Mouse (Mus musculus) forebrain, embryonic 12.5 days (tissue): ENCODE data around the gene Shh. TPM values are rescaled to one million over a fixed set of nuclear protein-coding genes. Genes with fewer than 3 reads are reported as not detected.

Experiments used
- ATAC-seq: fragments of 200-750 bp; cut with Nextera tagmentation; 2 replicates; pipeline ENCODE4 v1.8.0; 2017; ENCODE audit warnings: moderate TSS enrichment; ENCODE audit not compliant: low FRiP score
- H3K27ac ChIP-seq: fragments of 300-500 bp; sonication (generic); 2 replicates; pipeline ENCODE4 v1.5.1; 2016; ENCODE audit warnings: mild to moderate bottlenecking
- H3K27me3 ChIP-seq: fragments of 300-500 bp; sonication (generic); 2 replicates; pipeline ENCODE4 v1.6.1; 2016; ENCODE audit warnings: mild to moderate bottlenecking
- H3K36me3 ChIP-seq: fragments of 300-500 bp; sonication (generic); replicated peaks from 2 replicates; pipeline ENCODE4 v1.6.1; 2016; ENCODE audit warnings: mild to moderate bottlenecking
- H3K4me1 ChIP-seq: fragments of 300-500 bp; sonication (generic); 2 replicates; pipeline ENCODE4 v1.6.1; 2016
- H3K4me2 ChIP-seq: fragments of 300-500 bp; sonication (generic); 2 replicates; pipeline ENCODE4 v1.6.1; 2016; ENCODE audit warnings: mild to moderate bottlenecking, moderate library complexity
- H3K4me3 ChIP-seq: fragments of 300-500 bp; sonication (generic); replicated peaks from 2 replicates; pipeline ENCODE4 v1.5.1; 2016; ENCODE audit warnings: mild to moderate bottlenecking
- H3K9ac ChIP-seq: fragments of 300-500 bp; sonication (generic); 2 replicates; pipeline ENCODE4 v1.6.1; 2016; ENCODE audit warnings: mild to moderate bottlenecking
- H3K9me3 ChIP-seq: fragments of 300-500 bp; sonication (generic); 2 replicates; pipeline ENCODE4 v1.6.1; 2016
- WGBS: fragments of 180-500 bp; shearing (Covaris S2); methylation state at CpG from one replicate; pipeline ENCODE4 v1.1.7; 2016; 5-methylcytosine and 5-hydroxymethylcytosine counted together
- polyA plus RNA-seq: library from polyadenylated mRNA; unstranded; fragments of >200 nt; fragmentation: Nextera tagmentation; extraction: Ambion mirVana; gene quantifications from 2 replicates; pipeline ENCODE4 v1.2.1, GENCODE M21; 2016

Gene Shh
- 2.7 and 4.2 TPM in 2 replicates for polyA plus RNA-seq

DNA sequence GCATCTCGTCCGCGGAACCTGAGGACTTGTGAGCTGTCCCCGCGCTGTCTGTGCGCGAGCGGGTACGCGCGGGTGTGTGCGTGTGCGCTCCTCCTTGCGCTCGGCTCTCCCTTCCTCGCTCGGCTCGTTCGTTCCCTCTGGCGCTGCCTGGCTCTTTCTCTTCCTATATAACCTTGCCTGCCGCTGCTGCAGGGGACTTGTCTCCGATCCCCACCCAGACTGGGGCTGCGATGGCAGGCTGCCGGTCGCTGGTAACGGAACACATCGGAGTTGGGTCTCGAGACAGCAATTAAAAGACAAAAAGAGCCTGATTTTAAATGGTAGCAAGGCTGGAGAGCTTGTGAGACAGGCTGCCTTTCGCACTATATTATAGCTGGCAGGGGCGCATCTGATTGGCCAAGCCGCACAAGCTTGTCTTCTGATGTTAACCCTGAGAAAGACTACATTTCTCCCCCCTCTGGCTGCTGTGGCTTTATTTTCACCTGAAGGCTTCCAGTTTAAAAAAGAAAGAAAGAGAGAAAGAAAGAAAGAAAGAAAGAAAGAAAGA, at the start of gene Shh:
Shh (minus strand) TSS at position 497 of the 547 bp plus-strand sequence.
- H3K27ac ChIP-seq: peak within 1 kb of the TSS; percentile 47
- WGBS: under 1% methylated on average over 31 of the region's 31 CpGs
- peak; percentile 56 for ATAC-seq

DNA sequence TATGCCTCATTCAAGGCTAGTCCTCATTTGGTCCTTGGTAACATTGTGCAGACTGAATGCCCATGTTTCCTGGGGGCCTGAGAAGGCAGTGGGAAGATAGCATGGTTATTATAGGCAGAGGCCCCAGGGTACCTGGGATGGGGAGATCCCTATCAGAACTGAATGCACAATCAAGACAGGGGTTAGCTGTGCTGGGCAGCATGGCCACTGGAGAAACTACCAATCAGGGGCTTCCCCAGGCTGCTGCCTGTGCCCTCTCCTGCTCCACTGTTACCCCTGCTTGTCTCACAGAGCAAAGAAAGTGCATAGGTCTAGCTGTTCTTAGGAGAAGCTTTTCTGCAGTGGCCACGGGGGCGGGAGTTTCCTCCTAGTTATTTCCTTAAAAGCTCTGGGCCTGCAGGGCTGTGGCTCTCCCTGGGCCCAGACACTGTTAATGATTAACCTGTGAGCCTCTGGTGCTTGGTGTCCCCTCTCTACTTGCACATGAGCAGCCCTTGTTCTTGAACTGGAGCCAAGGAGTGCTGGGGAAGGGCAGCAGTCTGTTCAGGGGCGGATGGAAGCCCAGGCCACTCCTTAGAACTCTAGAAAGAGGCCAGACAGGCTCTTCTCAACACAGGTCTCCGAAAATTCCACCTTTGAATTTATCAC, 33.9 kb upstream of the Shh start:
- Histone ChIP-seq H3K4me2 (no peak overlapping the region), H3K27ac (no peak overlapping the region), H3K36me3 (no peaks in the 10 kb centered on the region), H3K9ac (no peak overlapping the region), H3K27me3 (no peaks in the 10 kb centered on the region), H3K4me1 (no peaks in the 10 kb centered on the region), H3K9me3 (no peaks in the 10 kb centered on the region), H3K4me3 (no peak overlapping the region)
- ATAC-seq: no peak
- 76% methylated on average over 4 of the region's 4 CpGs for WGBS

More for the DNA sequence above, at the start of gene Shh:
- peak within 1 kb of the TSS; percentile 78 for H3K4me2 ChIP-seq
- peak within 1 kb of the TSS; percentile 13; the same call in 1 of the 2 replicates for H3K9ac ChIP-seq
- no peaks in the 10 kb centered on the region for H3K36me3 ChIP-seq
- H3K27me3 ChIP-seq: peaks cover 89% of the 10 kb centered on the region
- H3K9me3 ChIP-seq: no peaks in the 10 kb centered on the region
- H3K4me1 ChIP-seq: peaks cover 41% of the 10 kb centered on the region
- peak within 1 kb of the TSS; percentile 53 for H3K4me3 ChIP-seq

DNA sequence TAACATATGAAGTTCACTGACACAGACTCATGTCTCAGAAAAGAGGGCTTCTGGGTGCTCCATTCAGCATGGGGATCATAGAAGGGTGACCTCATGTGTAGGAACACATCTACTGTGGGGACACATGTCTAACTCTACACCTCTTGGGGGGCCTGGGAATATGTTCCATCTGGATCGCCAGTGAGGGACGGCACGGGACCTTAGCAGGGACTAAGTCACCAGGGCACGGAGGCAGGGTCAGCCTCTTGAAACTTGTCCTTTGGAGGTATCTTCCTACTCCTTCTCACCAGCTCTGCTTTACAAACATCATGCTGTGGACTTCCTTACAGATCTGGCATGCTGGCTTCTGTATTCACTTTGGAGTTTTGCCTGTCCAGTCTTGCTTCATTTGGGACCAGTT, 31.8 kb upstream of the Shh start:
- Histone ChIP-seq H3K4me3 (no peak overlapping the region), H3K9me3 (no peaks in the 10 kb centered on the region), H3K36me3 (no peaks in the 10 kb centered on the region), H3K27ac (no peak overlapping the region), H3K9ac (no peak overlapping the region), H3K4me2 (no peak overlapping the region), H3K27me3 (no peaks in the 10 kb centered on the region), H3K4me1 (no peaks in the 10 kb centered on the region)
- ATAC-seq: no peak
- WGBS: 93% methylated on average over 4 of the region's 4 CpGs

DNA sequence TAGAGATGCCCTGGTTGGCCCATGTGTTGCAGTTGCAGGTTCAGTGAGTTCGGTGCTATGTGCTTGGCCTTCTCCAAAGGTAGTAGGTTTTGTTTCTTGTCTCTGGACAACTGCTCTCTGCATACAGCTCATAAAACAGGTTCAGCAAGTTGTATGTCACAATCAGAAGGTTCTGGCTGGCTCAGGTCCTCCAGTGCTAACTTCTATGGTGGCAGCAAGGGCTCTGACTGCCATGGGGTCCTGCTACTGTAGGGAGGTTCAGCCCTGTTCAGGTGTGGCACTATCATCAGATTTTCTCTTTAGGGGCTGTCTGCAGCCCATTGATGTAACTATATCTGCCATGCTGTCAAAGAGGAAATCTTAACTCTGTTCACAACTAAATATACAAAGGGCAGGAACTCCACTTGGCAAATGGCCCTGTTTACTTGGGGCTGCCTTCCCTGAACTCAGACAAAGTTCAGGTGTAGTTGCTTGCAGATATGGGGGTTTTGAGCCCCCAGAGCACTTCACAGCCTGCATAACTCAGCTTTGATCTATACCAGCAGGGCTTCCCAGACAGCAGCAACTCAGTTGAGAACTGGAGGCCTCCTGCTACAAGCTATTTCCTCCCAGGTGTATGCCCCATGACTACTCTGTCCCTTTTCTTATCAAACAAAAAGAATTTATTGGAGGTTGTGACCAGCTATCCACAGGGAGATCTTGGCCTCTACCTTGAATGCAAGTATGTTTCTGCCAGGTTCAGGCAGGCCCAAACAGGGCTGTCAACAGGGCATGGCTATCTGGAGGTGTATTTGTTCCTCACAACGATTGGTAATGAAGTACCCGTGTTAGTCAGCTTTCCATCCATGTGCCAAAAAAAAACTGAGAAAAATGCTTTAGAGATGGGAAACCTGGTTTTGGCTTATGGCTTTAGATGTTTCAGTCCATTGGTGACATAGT, 28.9 kb upstream of the Shh start:
- Histone ChIP-seq H3K9me3 (no peaks in the 10 kb centered on the region), H3K4me3 (no peak overlapping the region), H3K27ac (no peak overlapping the region), H3K36me3 (no peaks in the 10 kb centered on the region), H3K9ac (no peak overlapping the region), H3K4me1 (no peaks in the 10 kb centered on the region), H3K27me3 (no peaks in the 10 kb centered on the region), H3K4me2 (no peak overlapping the region)
- no peak for ATAC-seq
- 93% methylated on average over 3 of the region's 3 CpGs for WGBS

DNA sequence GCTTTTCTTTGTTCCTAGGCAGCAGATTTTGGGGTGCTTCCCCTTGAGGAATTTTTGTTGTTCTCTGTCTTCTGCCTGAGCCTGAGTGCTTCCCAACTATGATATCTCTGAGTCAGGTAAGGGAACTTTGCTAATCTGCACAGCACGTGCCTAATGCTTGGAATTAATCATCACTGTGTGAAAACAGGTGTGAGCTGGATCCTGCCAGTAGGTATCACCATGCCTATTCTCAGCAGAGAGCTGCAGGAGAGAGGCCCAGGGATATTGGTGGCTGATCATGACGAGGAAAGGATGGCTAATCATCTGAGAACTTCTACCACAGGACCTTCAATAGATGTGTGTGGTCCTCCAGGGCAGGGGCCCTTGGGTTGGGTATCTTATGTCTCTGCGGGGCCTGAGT, 26.5 kb upstream of the Shh start:
- Histone ChIP-seq H3K4me2 (no peak overlapping the region), H3K4me3 (no peak overlapping the region), H3K27me3 (no peaks in the 10 kb centered on the region), H3K4me1 (no peaks in the 10 kb centered on the region), H3K9ac (no peak overlapping the region), H3K36me3 (no peaks in the 10 kb centered on the region), H3K27ac (no peak overlapping the region), H3K9me3 (no peaks in the 10 kb centered on the region)
- no peak for ATAC-seq
- WGBS: 76% methylated on average over 3 of the region's 3 CpGs

DNA sequence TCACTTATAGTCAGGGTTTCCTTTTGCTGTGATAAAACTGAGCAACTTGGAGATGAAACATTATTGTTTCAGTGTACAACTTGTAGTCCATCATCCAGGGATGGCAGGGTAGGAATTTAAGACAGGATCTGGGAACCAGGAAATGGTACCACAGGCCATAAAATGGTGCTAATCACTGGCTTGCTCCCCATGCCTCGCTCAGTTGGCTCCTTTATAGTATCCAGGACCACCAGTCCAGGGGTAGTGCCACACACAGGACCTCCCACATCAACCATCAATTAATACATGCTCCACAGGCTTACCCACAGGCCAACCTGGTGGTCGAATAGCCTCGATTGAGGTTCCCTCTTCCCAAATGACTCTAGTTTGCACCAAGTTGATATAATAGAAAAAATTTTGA, 15.9 kb upstream of the Shh start:
- no peaks in the 10 kb centered on the region for H3K27me3 ChIP-seq
- H3K9me3 ChIP-seq: no peaks in the 10 kb centered on the region
- no peak overlapping the region for H3K9ac ChIP-seq
- H3K4me2 ChIP-seq: no peak overlapping the region
- WGBS: 83% methylated on average over 3 of the region's 3 CpGs
- ATAC-seq: no peak
- no peaks in the 10 kb centered on the region for H3K36me3 ChIP-seq
- H3K4me1 ChIP-seq: no peaks in the 10 kb centered on the region
- H3K4me3 ChIP-seq: no peak overlapping the region
- H3K27ac ChIP-seq: no peak overlapping the region

DNA sequence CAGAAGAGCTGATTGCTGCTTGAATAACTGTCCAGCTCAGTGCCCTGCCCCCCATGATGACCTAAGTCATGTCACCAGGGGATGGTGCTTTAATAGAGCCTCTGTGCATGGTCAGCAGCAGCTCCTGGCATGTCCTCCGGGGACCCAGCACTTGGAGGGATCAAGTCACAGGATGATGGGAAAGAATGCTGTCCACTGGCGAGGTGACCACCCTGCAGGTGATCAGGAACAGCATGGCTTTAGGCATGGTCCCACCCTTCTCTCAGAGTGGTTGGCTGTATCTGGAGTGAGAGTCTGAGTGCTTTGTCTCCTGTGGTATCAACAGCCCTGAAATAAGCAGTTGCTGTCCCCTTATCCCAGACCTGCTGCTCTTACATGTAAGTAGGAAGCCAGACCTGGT, 14.7 kb upstream of the Shh start:
- 73% methylated on average over 2 of the region's 2 CpGs for WGBS

DNA sequence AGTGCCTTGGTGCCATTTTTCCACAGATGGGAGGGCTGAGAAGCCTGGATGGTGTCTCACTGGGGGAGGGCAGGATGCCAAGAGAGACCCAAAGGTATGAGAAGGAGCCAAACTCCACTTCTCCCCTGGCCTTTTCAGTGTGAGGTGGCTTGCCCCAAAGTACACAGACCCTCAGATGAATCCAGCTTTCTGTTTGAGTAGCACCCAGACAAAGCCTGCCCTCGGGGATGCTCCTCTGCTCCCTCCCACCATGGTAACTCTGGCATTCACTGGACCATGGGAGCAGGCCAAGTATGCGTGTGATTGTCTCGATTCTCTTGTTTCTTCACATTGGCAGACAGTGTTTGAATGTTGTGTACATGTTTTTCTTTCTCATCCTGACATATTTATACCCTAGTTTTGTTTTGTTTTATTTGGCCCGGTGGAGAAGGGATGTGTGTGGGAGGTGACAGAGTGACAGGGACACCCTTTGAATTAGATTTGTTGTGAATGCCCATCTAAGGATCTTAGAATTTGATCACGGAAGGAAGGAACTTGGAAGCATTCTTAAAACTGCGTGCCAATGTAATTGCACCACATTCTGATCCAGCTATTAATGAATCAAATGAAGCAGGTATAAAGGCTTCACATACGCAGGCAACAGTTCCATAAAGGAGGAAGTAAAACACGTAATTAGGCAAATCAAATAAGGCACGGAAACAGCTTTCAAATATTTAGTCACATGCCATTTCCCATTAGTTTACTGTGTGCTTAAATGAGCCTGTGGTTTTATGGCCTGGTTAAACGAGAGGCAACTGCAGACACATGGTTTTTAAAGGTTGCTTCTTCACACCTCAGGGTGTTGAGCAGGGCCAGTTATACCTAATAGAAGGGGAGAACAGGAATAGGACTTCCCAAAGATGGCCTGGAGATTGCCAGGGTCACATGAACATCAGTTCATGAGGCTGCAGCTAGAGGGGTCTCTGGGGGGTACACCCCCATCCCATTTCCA, 9.6 kb upstream of the Shh start:
- ATAC-seq: no peak
- H3K9me3 ChIP-seq: no peaks in the 10 kb centered on the region
- H3K9ac ChIP-seq: no peak overlapping the region
- no peaks in the 10 kb centered on the region for H3K4me1 ChIP-seq
- 65% methylated on average over 10 of the region's 10 CpGs for WGBS
- no peak overlapping the region for H3K27ac ChIP-seq
- H3K4me3 ChIP-seq: no peak overlapping the region
- H3K4me2 ChIP-seq: no peak overlapping the region
- 0 out of 2 replicates have a peak, but pooled peaks cover 10% of the 10 kb centered on the region for H3K27me3 ChIP-seq
- no peaks in the 10 kb centered on the region for H3K36me3 ChIP-seq

More for the DNA sequence above, 14.7 kb upstream of the Shh start:
- no peak overlapping the region for H3K4me3 ChIP-seq
- no peaks in the 10 kb centered on the region for H3K27me3 ChIP-seq
- H3K9me3 ChIP-seq: no peaks in the 10 kb centered on the region
- H3K9ac ChIP-seq: no peak overlapping the region
- H3K36me3 ChIP-seq: no peaks in the 10 kb centered on the region
- no peak overlapping the region for H3K4me2 ChIP-seq
- H3K4me1 ChIP-seq: no peaks in the 10 kb centered on the region
- ATAC-seq: no peak
- H3K27ac ChIP-seq: no peak overlapping the region

DNA sequence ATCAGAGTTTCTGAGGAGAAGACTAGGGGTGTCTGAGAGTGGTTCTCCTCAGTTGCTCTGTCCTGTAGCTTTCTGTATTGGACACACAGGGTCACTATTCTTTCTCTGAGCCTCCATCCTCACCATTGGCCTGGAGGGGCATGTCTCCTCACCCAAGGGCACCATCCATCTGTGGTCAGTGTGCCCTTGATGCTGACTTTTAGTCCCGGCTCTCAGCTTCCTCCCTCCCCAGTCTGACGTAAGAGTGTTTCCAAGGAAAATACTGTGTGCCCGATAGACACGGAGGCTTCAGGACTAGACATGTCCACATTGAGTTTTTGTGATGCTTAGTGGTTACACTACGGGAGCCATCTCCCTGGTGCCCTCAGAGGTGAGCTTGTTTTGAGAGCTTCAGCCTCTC, 6.5 kb upstream of the Shh start:
- no peaks in the 10 kb centered on the region for H3K4me1 ChIP-seq
- H3K4me3 ChIP-seq: no peak overlapping the region
- no peak overlapping the region for H3K9ac ChIP-seq
- H3K27ac ChIP-seq: no peak overlapping the region
- H3K27me3 ChIP-seq: peaks cover 31% of the 10 kb centered on the region
- no peaks in the 10 kb centered on the region for H3K36me3 ChIP-seq
- H3K4me2 ChIP-seq: no peak overlapping the region
- ATAC-seq: no peak
- whole genome bisulfite sequencing: 91% methylated on average over 5 of the region's 5 CpGs
- H3K9me3 ChIP-seq: no peaks in the 10 kb centered on the region

DNA sequence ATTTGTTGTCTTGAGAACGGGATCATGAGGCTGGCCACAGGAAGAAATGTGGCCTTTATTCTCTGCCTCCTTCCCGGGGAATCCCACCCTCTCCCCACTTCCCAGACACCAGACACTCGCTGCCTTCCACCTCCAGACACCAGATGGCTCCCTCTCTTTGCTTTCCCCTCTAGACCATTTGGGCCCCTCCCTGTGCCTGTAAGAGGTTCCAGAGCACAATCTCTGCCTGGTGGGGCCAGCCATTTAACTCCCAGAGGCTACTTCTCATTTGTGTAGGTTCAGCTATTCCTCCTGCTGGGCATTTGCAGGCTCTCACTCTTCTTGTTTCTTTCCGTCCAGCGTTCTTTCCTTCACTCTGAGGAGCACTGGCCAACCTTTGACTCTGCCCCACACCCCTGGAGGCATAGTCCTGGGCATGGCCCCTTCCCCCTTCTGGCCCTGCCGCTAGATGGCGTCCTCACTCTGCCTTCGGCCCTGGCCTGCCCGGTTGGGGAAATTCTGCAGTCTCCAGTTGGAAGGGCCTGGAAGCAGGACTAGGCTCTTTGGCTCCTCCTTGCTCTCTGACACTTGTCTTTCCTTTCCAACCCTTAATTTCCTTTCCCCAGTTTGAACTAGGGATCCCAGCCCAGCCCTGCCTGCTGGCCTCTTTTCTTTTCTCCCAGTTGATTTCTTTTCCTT, 2.6 kb upstream of the Shh start:
- H3K27me3 ChIP-seq: peaks cover 70% of the 10 kb centered on the region
- ATAC-seq: no peak
- no peak overlapping the region for H3K27ac ChIP-seq
- no peak overlapping the region for H3K4me3 ChIP-seq
- WGBS: 4% methylated on average over 9 of the region's 9 CpGs
- H3K9me3 ChIP-seq: no peaks in the 10 kb centered on the region
- H3K9ac ChIP-seq: no peak overlapping the region
- peaks cover 15% of the 10 kb centered on the region for H3K4me1 ChIP-seq
- no peaks in the 10 kb centered on the region for H3K36me3 ChIP-seq
- no peak overlapping the region for H3K4me2 ChIP-seq

DNA sequence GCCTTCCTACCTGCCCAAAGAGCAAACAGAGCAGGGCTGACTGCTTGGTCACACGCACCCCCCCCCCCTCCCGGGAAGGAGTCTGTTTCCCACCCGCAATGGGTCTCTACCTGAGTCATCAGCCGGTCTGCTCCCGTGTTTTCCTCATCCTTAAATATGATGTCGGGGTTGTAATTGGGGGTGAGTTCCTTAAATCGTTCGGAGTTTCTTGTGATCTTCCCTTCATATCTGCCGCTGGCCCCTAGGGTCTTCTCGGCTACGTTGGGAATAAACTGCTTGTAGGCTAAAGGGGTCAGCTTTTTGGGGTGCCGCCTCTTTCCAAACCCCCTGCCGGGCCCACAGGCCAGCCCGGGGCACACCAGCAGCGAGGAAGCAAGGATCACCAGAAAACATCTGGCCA, 705 bp downstream of the Shh start:
- Histone ChIP-seq H3K4me3 (peak overlapping the region; percentile 53), H3K36me3 (no peaks in the 10 kb centered on the region), H3K27ac (peak overlapping the region; percentile 47), H3K9ac (peak overlapping the region; percentile 13; the same call in 1 of the 2 replicates), H3K9me3 (no peaks in the 10 kb centered on the region), H3K27me3 (peaks cover 93% of the 10 kb centered on the region), H3K4me2 (peak overlapping the region; percentile 78), H3K4me1 (peaks cover 43% of the 10 kb centered on the region)
- ATAC-seq: no peak
- WGBS: under 1% methylated on average over 15 of the region's 15 CpGs
